9 mouse cellular contexts compared by ENCODE assay signal in genomic region chr5:54154503-54155226, GRCm38 (mm10).
DNase-seq lines count a peak whose midpoint lies in the region; ATAC-seq lines count a peak whose summit lies in the region.
"Had no signal": no experiment of that assay in that cellular context is flagged by ENCODE, and none has a peak within 500 bp of the region (broad histone marks: within the 10 kb centered on the region; RNA-seq: fewer than 3 reads in every experiment).

No protein-coding gene starts in this region.

- intact Hi-C loops in left cerebral cortex, postnatal 25 days (cut with DNase I) = no loop called here

- H3K36me3 ChIP-seq in neural tube, embryonic 13.5 days = no peaks in the 10 kb centered on the region

- DNase-seq in gastrocnemius, adult 18-20 months (ENCODE audit: low spot score) = peak; percentile 10
- no peak for DNase-seq in gastrocnemius, postnatal 10 days
- peak; percentile 52 for DNase-seq in MEL-GATA-1-ER (ENCODE audit: extremely low read depth, low read depth)
- DNase-seq in embryo, embryonic 11 days = peak; percentile 71
- DNase-seq in heart, postnatal 4 days = peak; percentile 35
- DNase-seq in left cerebral cortex, postnatal 25 days (ENCODE audit: low spot score in 2 of 2) = peak; percentile 65 to 76

- H3K9ac ChIP-seq in neural tube, embryonic 13.5 days = no peak overlapping the region

- peak overlapping the region; percentile 74; the same call in 1 of the 2 replicates for H3K27ac ChIP-seq in neural tube, embryonic 13.5 days (replicated peaks)
- H3K27ac ChIP-seq: macrophage had no signal

- ATAC-seq in neural tube, embryonic 13.5 days (ENCODE audit: low read depth) = no peak
- no peak; the same call in 1 of the 2 replicates for ATAC-seq in megakaryocyte-erythroid progenitor cell, adult 5-6 weeks (replicated peaks; ENCODE audit: low FRiP score, low TSS enrichment, poor library complexity, severe bottlenecking)

- peaks cover 42% of the 10 kb centered on the region for H3K4me1 ChIP-seq in neural tube, embryonic 13.5 days (replicated peaks)

- peak overlapping the region; percentile 51 for H3K4me2 ChIP-seq in neural tube, embryonic 13.5 days

- WGBS in neural tube, embryonic 13.5 days = 21% methylated on average over 13 of the region's 13 CpGs

- peak overlapping the region; percentile 25 for H3K4me3 ChIP-seq in neural tube, embryonic 13.5 days

- no peaks in the 10 kb centered on the region for H3K9me3 ChIP-seq in neural tube, embryonic 13.5 days

- H3K27me3 ChIP-seq in neural tube, embryonic 13.5 days = peaks cover 5% of the 10 kb centered on the region; the same call in 1 of the 2 replicates
